Comparison of ENCODE assay signal across 26 mouse cellular contexts in the genomic region with DNA sequence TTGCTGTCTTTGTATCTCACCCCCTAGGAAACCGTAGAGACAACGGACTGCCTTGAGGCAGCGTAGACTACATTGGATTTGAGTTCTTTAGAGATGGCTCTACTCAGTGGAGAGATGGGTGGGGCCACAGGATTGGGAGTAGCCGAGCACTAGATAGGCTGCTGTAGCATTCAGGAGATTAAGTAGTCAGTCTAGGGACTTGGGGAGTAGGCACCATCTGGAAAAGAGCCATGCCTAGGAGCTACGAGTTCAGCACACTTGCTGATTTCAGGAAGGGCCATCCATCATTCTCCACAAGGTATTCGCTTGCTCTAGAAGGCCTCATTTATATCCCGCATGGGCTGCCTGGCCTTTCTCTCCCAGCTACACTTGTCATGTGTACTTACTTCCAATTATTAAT. TPM values are rescaled to one million over a fixed set of nuclear protein-coding genes. Genes with fewer than 3 reads are reported as not detected.
DNase-seq lines count a peak whose midpoint lies in the region; ATAC-seq and TF ChIP-seq lines count a peak whose summit lies in the region.
"Had no signal": no experiment of that assay in that cellular context is flagged by ENCODE, and none has a peak within 500 bp of the region (broad histone marks: within the 10 kb centered on the region; RNA-seq: fewer than 3 reads in every experiment).

No protein-coding gene starts in this region.

- H3K9ac ChIP-seq in hindbrain, embryonic 11.5 days (ENCODE audit: low read depth, low read length) = no peak overlapping the region
- no peak overlapping the region for H3K9ac ChIP-seq in embryonic facial prominence, embryonic 15.5 days
- no peak overlapping the region for H3K9ac ChIP-seq in hindbrain, postnatal 0 days (replicated peaks; ENCODE audit: low read length)
- no peak overlapping the region for H3K9ac ChIP-seq in intestine, embryonic 15.5 days
- H3K9ac ChIP-seq: forebrain, embryonic 12.5 days; liver, embryonic 15.5 days; midbrain, embryonic 15.5 days had no signal

- WGBS in hindbrain, embryonic 11.5 days = 63% methylated on average over 7 of the region's 7 CpGs
- 76% methylated on average over 7 of the region's 7 CpGs for WGBS in hindbrain, embryonic 10.5 days
- WGBS in embryonic facial prominence, embryonic 15.5 days = 61% methylated on average over 7 of the region's 7 CpGs
- WGBS in hindbrain, postnatal 0 days = 48% methylated on average over 7 of the region's 7 CpGs
- 69% methylated on average over 7 of the region's 7 CpGs for WGBS in intestine, embryonic 15.5 days

- H3K4me1 ChIP-seq in hindbrain, embryonic 11.5 days (replicated peaks; ENCODE audit: control insufficient read depth, insufficient read depth, low read length) = no peaks in the 10 kb centered on the region; the same call in 1 of the 2 replicates
- H3K4me1 ChIP-seq in hindbrain, embryonic 10.5 days (replicated peaks) = peaks cover 23% of the 10 kb centered on the region
- peaks cover 6% of the 10 kb centered on the region; the same call in 1 of the 2 replicates for H3K4me1 ChIP-seq in embryonic facial prominence, embryonic 15.5 days
- 0 out of 2 replicates have a peak, but pooled peaks cover 7% of the 10 kb centered on the region for H3K4me1 ChIP-seq in hindbrain, postnatal 0 days (ENCODE audit: insufficient read depth, low read length)
- H3K4me1 ChIP-seq in intestine, embryonic 15.5 days (replicated peaks) = no peaks in the 10 kb centered on the region
- H3K4me1 ChIP-seq: forebrain, embryonic 12.5 days; midbrain, embryonic 15.5 days had no signal

- H3K27me3 ChIP-seq in hindbrain, embryonic 11.5 days (ENCODE audit: control insufficient read depth, insufficient read depth, low read length) = peaks cover 2% of the 10 kb centered on the region
- peaks cover 29% of the 10 kb centered on the region for H3K27me3 ChIP-seq in hindbrain, embryonic 10.5 days (ENCODE audit: insufficient read depth, poor library complexity, severe bottlenecking)
- no peaks in the 10 kb centered on the region for H3K27me3 ChIP-seq in embryonic facial prominence, embryonic 15.5 days
- no peaks in the 10 kb centered on the region for H3K27me3 ChIP-seq in hindbrain, postnatal 0 days (ENCODE audit: insufficient read depth, low read length)
- no peaks in the 10 kb centered on the region for H3K27me3 ChIP-seq in intestine, embryonic 15.5 days (replicated peaks)
- H3K27me3 ChIP-seq: forebrain, embryonic 12.5 days; midbrain, embryonic 15.5 days had no signal

- no peak overlapping the region for H3K27ac ChIP-seq in hindbrain, embryonic 11.5 days (ENCODE audit: low read depth, low read length)
- H3K27ac ChIP-seq in hindbrain, embryonic 10.5 days = no peak overlapping the region
- no peak overlapping the region for H3K27ac ChIP-seq in embryonic facial prominence, embryonic 15.5 days (replicated peaks)
- H3K27ac ChIP-seq in hindbrain, postnatal 0 days = no peak overlapping the region
- H3K27ac ChIP-seq in intestine, embryonic 15.5 days = no peak overlapping the region
- H3K27ac ChIP-seq: forebrain, embryonic 12.5 days; kidney, postnatal 0 days; limb, embryonic 10.5 days; liver, embryonic 15.5 days; midbrain, embryonic 15.5 days had no signal

- H3K9me3 ChIP-seq in hindbrain, embryonic 11.5 days (ENCODE audit: control insufficient read depth, low read length) = no peaks in the 10 kb centered on the region
- no peaks in the 10 kb centered on the region for H3K9me3 ChIP-seq in hindbrain, embryonic 10.5 days
- H3K9me3 ChIP-seq in embryonic facial prominence, embryonic 15.5 days (replicated peaks) = no peaks in the 10 kb centered on the region
- no peaks in the 10 kb centered on the region for H3K9me3 ChIP-seq in hindbrain, postnatal 0 days (ENCODE audit: low read length)
- no peaks in the 10 kb centered on the region for H3K9me3 ChIP-seq in intestine, embryonic 15.5 days
- H3K9me3 ChIP-seq: forebrain, embryonic 12.5 days; limb, embryonic 10.5 days; liver, embryonic 15.5 days; midbrain, embryonic 15.5 days had no signal

- H3K36me3 ChIP-seq in hindbrain, embryonic 11.5 days (ENCODE audit: control insufficient read depth, insufficient read depth, low read length) = no peaks in the 10 kb centered on the region
- no peaks in the 10 kb centered on the region for H3K36me3 ChIP-seq in hindbrain, embryonic 10.5 days
- no peaks in the 10 kb centered on the region for H3K36me3 ChIP-seq in embryonic facial prominence, embryonic 15.5 days
- no peaks in the 10 kb centered on the region for H3K36me3 ChIP-seq in hindbrain, postnatal 0 days (ENCODE audit: insufficient read depth, low read length)
- H3K36me3 ChIP-seq in intestine, embryonic 15.5 days = no peaks in the 10 kb centered on the region
- H3K36me3 ChIP-seq: forebrain, embryonic 12.5 days; limb, embryonic 10.5 days; liver, embryonic 15.5 days; midbrain, embryonic 15.5 days had no signal

- ATAC-seq in hindbrain, embryonic 11.5 days (ENCODE audit: low FRiP score) = peak; percentile 63
- 0 out of 2 replicates have a peak, but pooled peaks have one; percentile 44 for ATAC-seq in embryonic facial prominence, embryonic 15.5 days (ENCODE audit: insufficient number of reproducible peaks, low FRiP score, low TSS enrichment, low read depth)
- no peak for ATAC-seq in hindbrain, postnatal 0 days
- ATAC-seq in intestine, embryonic 15.5 days = no peak
- ATAC-seq: inflammation-experienced regulatory T-cells, adult 6 months; midbrain, embryonic 15.5 days had no signal

- H3K4me2 ChIP-seq in hindbrain, embryonic 11.5 days (replicated peaks; ENCODE audit: low read depth, low read length) = no peak overlapping the region
- H3K4me2 ChIP-seq in embryonic facial prominence, embryonic 15.5 days (replicated peaks) = no peak overlapping the region
- H3K4me2 ChIP-seq in hindbrain, postnatal 0 days (ENCODE audit: low read depth, low read length) = no peak overlapping the region
- H3K4me2 ChIP-seq in intestine, embryonic 15.5 days (replicated peaks) = no peak overlapping the region
- H3K4me2 ChIP-seq: forebrain, embryonic 12.5 days; liver, embryonic 15.5 days; midbrain, embryonic 15.5 days had no signal

- no peak overlapping the region for H3K4me3 ChIP-seq in hindbrain, embryonic 11.5 days (ENCODE audit: low read depth, low read length)
- no peak overlapping the region for H3K4me3 ChIP-seq in hindbrain, embryonic 10.5 days
- no peak overlapping the region for H3K4me3 ChIP-seq in embryonic facial prominence, embryonic 15.5 days (replicated peaks)
- H3K4me3 ChIP-seq in hindbrain, postnatal 0 days (ENCODE audit: low read length) = no peak overlapping the region
- no peak overlapping the region for H3K4me3 ChIP-seq in intestine, embryonic 15.5 days (replicated peaks)
- H3K4me3 ChIP-seq: erythroblast, embryonic 14.5 days; forebrain, embryonic 12.5 days; limb, embryonic 10.5 days; liver, embryonic 15.5 days; midbrain, embryonic 15.5 days had no signal

- no peak for DNase-seq in hindbrain, embryonic 11.5 days (ENCODE audit: low spot score)
- no peak for DNase-seq in hindbrain, embryonic 10.5 days (ENCODE audit: low spot score)
- peak; percentile 38 for DNase-seq in 3T3-L1 (ENCODE audit: low read depth, low spot score)
- DNase-seq in hindbrain, postnatal 0 days (ENCODE audit: low spot score) = peak; percentile 31
- DNase-seq in left cerebral cortex, adult 9 months (ENCODE audit: low spot score in 2 of 2) = no peak
- DNase-seq: adrenal gland, postnatal 10 days; cerebellum, adult 2 months; cerebellum, postnatal 25 days; gastrocnemius, postnatal 36 days; kidney, adult 2 months; layer of hippocampus, adult 9-11 months; liver; right cerebral cortex, postnatal 14 days; thymus, postnatal 25 days had no signal

- TF ChIP-seq CTCF in hindbrain, postnatal 0 days (IDR thresholded peaks at IDR 0.05; ENCODE audit: low read depth) = no peak

RNA-seq across cellular contexts. Expression of a gene that starts 6.6 kb away (rescaled TPM):
- 0.13 and 0.37 TPM in 2 replicates for polyA plus RNA-seq in hindbrain, embryonic 11.5 days (2014; fragmentation: Nextera tagmentation; extraction: Ambion mirVana)
- polyA plus RNA-seq in hindbrain, embryonic 10.5 days (2016; fragmentation: Nextera tagmentation; extraction: Ambion mirVana) = 0.50 and 0.93 TPM in 2 replicates
- polyA plus RNA-seq in embryonic facial prominence, embryonic 15.5 days (2015; fragmentation: Nextera tagmentation; extraction: Ambion mirVana) = 2.0 and 2.3 TPM in 2 replicates
- 1.5 and 1.9 TPM in 2 replicates for total RNA-seq in hindbrain, postnatal 0 days (2014; rRNA removed)
- 0.21 and 0.78 TPM in 2 replicates for polyA plus RNA-seq in hindbrain, postnatal 0 days (2015; fragmentation: Nextera tagmentation; extraction: Ambion mirVana)
- polyA plus RNA-seq in intestine, embryonic 15.5 days (2015; fragmentation: Nextera tagmentation; extraction: Ambion mirVana) = 0.30 and 0.65 TPM in 2 replicates

RNA-seq across cellular contexts. Expression of a gene that starts 16.3 kb away (rescaled TPM):
- polyA plus RNA-seq in hindbrain, embryonic 11.5 days (2014; fragmentation: Nextera tagmentation; extraction: Ambion mirVana) = not detected in 2 replicates
- polyA plus RNA-seq in hindbrain, embryonic 10.5 days (2016; fragmentation: Nextera tagmentation; extraction: Ambion mirVana) = not detected in 2 replicates
- 0.05 TPM in 1 of 2 replicates, not detected in the other for polyA plus RNA-seq in embryonic facial prominence, embryonic 15.5 days (2015; fragmentation: Nextera tagmentation; extraction: Ambion mirVana)
- not detected in 2 replicates for total RNA-seq in hindbrain, postnatal 0 days (2014; rRNA removed)
- 0.08 TPM in 1 of 2 replicates, not detected in the other for polyA plus RNA-seq in hindbrain, postnatal 0 days (2015; fragmentation: Nextera tagmentation; extraction: Ambion mirVana)
- 0.19 and 0.57 TPM in 2 replicates for polyA plus RNA-seq in intestine, embryonic 15.5 days (2015; fragmentation: Nextera tagmentation; extraction: Ambion mirVana)
- total RNA-seq: gastrocnemius, adult 18-20 months had no signal
- polyA plus RNA-seq: embryonic facial prominence, embryonic 11.5 days; erythroblast, embryonic 14.5 days; forebrain, embryonic 12.5 days; heart, embryonic 14.5 days; kidney, postnatal 0 days; limb, embryonic 10.5 days; liver, embryonic 15.5 days had no signal

RNA-seq across cellular contexts. Expression of a gene that starts 23.6 kb away (rescaled TPM):
- 56.2 and 61.3 TPM in 2 replicates for polyA plus RNA-seq in hindbrain, embryonic 11.5 days (2014; fragmentation: Nextera tagmentation; extraction: Ambion mirVana)
- 119 and 135 TPM in 2 replicates for polyA plus RNA-seq in hindbrain, embryonic 10.5 days (2016; fragmentation: Nextera tagmentation; extraction: Ambion mirVana)
- polyA plus RNA-seq in embryonic facial prominence, embryonic 15.5 days (2015; fragmentation: Nextera tagmentation; extraction: Ambion mirVana) = 82.1 and 82.5 TPM in 2 replicates
- 358 and 359 TPM in 2 replicates for total RNA-seq in hindbrain, postnatal 0 days (2014; rRNA removed)
- 131 and 141 TPM in 2 replicates for polyA plus RNA-seq in hindbrain, postnatal 0 days (2015; fragmentation: Nextera tagmentation; extraction: Ambion mirVana)
- polyA plus RNA-seq in intestine, embryonic 15.5 days (2015; fragmentation: Nextera tagmentation; extraction: Ambion mirVana) = 37.7 TPM in 2 replicates

RNA-seq across cellular contexts. Expression of a gene that starts 35.7 kb away (rescaled TPM):
- 44.1 and 44.9 TPM in 2 replicates for polyA plus RNA-seq in hindbrain, embryonic 11.5 days (2014; fragmentation: Nextera tagmentation; extraction: Ambion mirVana)
- polyA plus RNA-seq in hindbrain, embryonic 10.5 days (2016; fragmentation: Nextera tagmentation; extraction: Ambion mirVana) = 50.8 and 57.3 TPM in 2 replicates
- polyA plus RNA-seq in embryonic facial prominence, embryonic 15.5 days (2015; fragmentation: Nextera tagmentation; extraction: Ambion mirVana) = 133 and 139 TPM in 2 replicates
- total RNA-seq in hindbrain, postnatal 0 days (2014; rRNA removed) = 25.3 and 27.9 TPM in 2 replicates
- polyA plus RNA-seq in hindbrain, postnatal 0 days (2015; fragmentation: Nextera tagmentation; extraction: Ambion mirVana) = 35.1 and 37.4 TPM in 2 replicates
- 75.4 and 80.6 TPM in 2 replicates for polyA plus RNA-seq in intestine, embryonic 15.5 days (2015; fragmentation: Nextera tagmentation; extraction: Ambion mirVana)

RNA-seq across cellular contexts. Expression of a gene that starts 48.9 kb away (rescaled TPM):
- 50.4 and 58.6 TPM in 2 replicates for polyA plus RNA-seq in hindbrain, embryonic 11.5 days (2014; fragmentation: Nextera tagmentation; extraction: Ambion mirVana)
- 35.9 and 43.5 TPM in 2 replicates for polyA plus RNA-seq in hindbrain, embryonic 10.5 days (2016; fragmentation: Nextera tagmentation; extraction: Ambion mirVana)
- polyA plus RNA-seq in embryonic facial prominence, embryonic 15.5 days (2015; fragmentation: Nextera tagmentation; extraction: Ambion mirVana) = 45.2 and 49.4 TPM in 2 replicates
- total RNA-seq in hindbrain, postnatal 0 days (2014; rRNA removed) = 351 and 368 TPM in 2 replicates
- 37.5 and 40.3 TPM in 2 replicates for polyA plus RNA-seq in hindbrain, postnatal 0 days (2015; fragmentation: Nextera tagmentation; extraction: Ambion mirVana)
- polyA plus RNA-seq in intestine, embryonic 15.5 days (2015; fragmentation: Nextera tagmentation; extraction: Ambion mirVana) = 35.8 and 39.2 TPM in 2 replicates

Comparison
In these comparisons a context has a peak if more than half of its experiments do, and no peak if none do; other contexts are left out.
1. ATAC-seq: peak in hindbrain, embryonic 11.5 days (single experiment) and embryonic facial prominence, embryonic 15.5 days (single experiment); none in hindbrain, postnatal 0 days (single experiment) and intestine, embryonic 15.5 days (single experiment).
2. DNase-seq: peak in 3T3-L1 (single experiment) and hindbrain, postnatal 0 days (single experiment); none in hindbrain, embryonic 11.5 days (single experiment), hindbrain, embryonic 10.5 days (single experiment) and left cerebral cortex, adult 9 months (0 of 2).